Mouse (Mus musculus) layer of hippocampus, adult 9-11 months (tissue): ENCODE data around the gene Psmb3.
"Not testable (repeated sequence)": the region's sequence is repeated elsewhere in the genome, so short reads cannot be mapped to it uniquely, and the experiment has no call there.

ENCODE experiments used
- DNase-seq: peaks from one replicate; pipeline ENCODE4 v3.0.0; 2022

Gene Psmb3

GRCm38 (mm10) chr11:97721338-97721737, 18.1 kb downstream of the Psmb3 start:
- no peak for DNase-seq

- no peak for DNase-seq
These were observed 20.5 kb downstream of the Psmb3 start for GRCm38 (mm10) chr11:97723709-97724108.

- no peak for DNase-seq
These were observed 25.1 kb downstream of the Psmb3 start for GRCm38 (mm10) chr11:97728311-97728710.

GRCm38 (mm10) chr11:97728730-97729129, 25.5 kb downstream of the Psmb3 start:
- DNase-seq: no peak

GRCm38 (mm10) chr11:97733689-97734088, 30.5 kb downstream of the Psmb3 start:
- DNase-seq: no peak

- DNase-seq: not testable (repeated sequence)
These were observed 31.6 kb downstream of the Psmb3 start for GRCm38 (mm10) chr11:97734810-97735209.

GRCm38 (mm10) chr11:97736645-97737044, 33.4 kb downstream of the Psmb3 start:
- no peak for DNase-seq

GRCm38 (mm10) chr11:97737600-97737999, 34.4 kb downstream of the Psmb3 start:
- no peak for DNase-seq

GRCm38 (mm10) chr11:97738703-97739102, 35.5 kb downstream of the Psmb3 start:
- no peak for DNase-seq

GRCm38 (mm10) chr11:97739155-97739554, 36.0 kb downstream of the Psmb3 start:
- no peak for DNase-seq

- peak; percentile 43 for DNase-seq
These were observed 37.0 kb downstream of the Psmb3 start for GRCm38 (mm10) chr11:97740190-97740589.

GRCm38 (mm10) chr11:97742157-97742556, 39.0 kb downstream of the Psmb3 start:
- no peak for DNase-seq

- no peak for DNase-seq
These were observed 39.4 kb downstream of the Psmb3 start for GRCm38 (mm10) chr11:97742591-97742990.

GRCm38 (mm10) chr11:97743423-97743822, 40.2 kb downstream of the Psmb3 start:
- no peak for DNase-seq

GRCm38 (mm10) chr11:97744063-97744717, 41.0 kb downstream of the Psmb3 start, which contains the start of gene Pip4k2b:
TSS of gene Pip4k2b (minus strand) at chr11:97744704.
- DNase-seq: no peak

- DNase-seq: peak; percentile 99
These were observed 41.6 kb downstream of the Psmb3 start for GRCm38 (mm10) chr11:97744718-97745330.

GRCm38 (mm10) chr11:97745331-97745721, 42.1 kb downstream of the Psmb3 start:
- DNase-seq: no peak

GRCm38 (mm10) chr11:97747773-97748172, 44.6 kb downstream of the Psmb3 start:
- no peak for DNase-seq

- DNase-seq: no peak
These were observed 45.3 kb downstream of the Psmb3 start for GRCm38 (mm10) chr11:97748496-97748895.

- no peak for DNase-seq
These were observed 50.1 kb downstream of the Psmb3 start for GRCm38 (mm10) chr11:97753277-97753676.

GRCm38 (mm10) chr11:97758125-97758524, 54.9 kb downstream of the Psmb3 start:
- DNase-seq: no peak

GRCm38 (mm10) chr11:97758942-97759341, 55.7 kb downstream of the Psmb3 start:
- DNase-seq: no peak

GRCm38 (mm10) chr11:97761638-97762037, 58.4 kb downstream of the Psmb3 start:
- no peak for DNase-seq
